In genomic region chr4:147423641-147424298, GRCm38 (mm10) we compare ENCODE assay signal across 17 mouse cellular contexts.
A peak's percentile ranks its signal among the peaks of the same experiment; 100 is the strongest.
DNase-seq lines count a peak whose midpoint lies in the region; ATAC-seq and TF ChIP-seq lines count a peak whose summit lies in the region.
"Had no signal": no experiment of that assay in that cellular context is flagged by ENCODE, and none has a peak within 500 bp of the region (broad histone marks: within the 10 kb centered on the region; RNA-seq: fewer than 3 reads in every experiment).

No protein-coding gene starts in this region.

- H3K4me1 ChIP-seq in forebrain, embryonic 10.5 days: no peaks in the 10 kb centered on the region
- H3K4me1 ChIP-seq in forebrain, embryonic 13.5 days: no peaks in the 10 kb centered on the region
- H3K4me1 ChIP-seq in hindbrain, embryonic 12.5 days: no peaks in the 10 kb centered on the region
- no peaks in the 10 kb centered on the region for H3K4me1 ChIP-seq in hindbrain, postnatal 0 days (ENCODE audit: insufficient read depth, low read length)
- H3K4me1 ChIP-seq in midbrain, embryonic 11.5 days (ENCODE audit: control insufficient read depth, insufficient read depth, low read length): no peaks in the 10 kb centered on the region
- H3K4me1 ChIP-seq in midbrain, embryonic 16.5 days (ENCODE audit: control insufficient read depth, insufficient read depth, low read length): no peaks in the 10 kb centered on the region
- H3K4me1 ChIP-seq in stomach, embryonic 14.5 days (ENCODE audit: control insufficient read depth, insufficient read depth, low read length): no peaks in the 10 kb centered on the region
- H3K4me1 ChIP-seq: embryonic facial prominence, embryonic 13.5 days; hindbrain, embryonic 15.5 days; limb, embryonic 12.5 days had no signal

- H3K4me2 ChIP-seq in forebrain, embryonic 13.5 days: no peak overlapping the region
- H3K4me2 ChIP-seq in hindbrain, embryonic 12.5 days (replicated peaks): no peak overlapping the region
- no peak overlapping the region for H3K4me2 ChIP-seq in hindbrain, postnatal 0 days (ENCODE audit: low read depth, low read length)
- no peak overlapping the region for H3K4me2 ChIP-seq in midbrain, embryonic 11.5 days
- no peak overlapping the region for H3K4me2 ChIP-seq in midbrain, embryonic 16.5 days (ENCODE audit: low read length)
- H3K4me2 ChIP-seq in stomach, embryonic 14.5 days (replicated peaks; ENCODE audit: low read depth, low read length): no peak overlapping the region
- H3K4me2 ChIP-seq: embryonic facial prominence, embryonic 13.5 days; hindbrain, embryonic 15.5 days; limb, embryonic 12.5 days had no signal

- DNase-seq in forebrain, embryonic 10.5 days (ENCODE audit: extremely low spot score, low spot score): peak; percentile 30
- DNase-seq in hindbrain, postnatal 0 days (ENCODE audit: low spot score): no peak
- peak; percentile 72 for DNase-seq in midbrain, embryonic 11.5 days (ENCODE audit: low spot score, missing footprints)
- no peak for DNase-seq in left cerebral cortex, adult 8-10 months (ENCODE audit: low spot score in 2 of 2)
- DNase-seq: cerebellum, adult 11 months; cerebellum, postnatal 36 days; kidney, adult 8-10 months; right cerebral cortex, postnatal 25 days; thymus, postnatal 4 days had no signal

- peaks cover 74% of the 10 kb centered on the region for H3K9me3 ChIP-seq in forebrain, embryonic 10.5 days
- H3K9me3 ChIP-seq in forebrain, embryonic 13.5 days (replicated peaks): peaks cover 54% of the 10 kb centered on the region
- peaks cover 50% of the 10 kb centered on the region for H3K9me3 ChIP-seq in hindbrain, embryonic 12.5 days (replicated peaks)
- peaks cover 58% of the 10 kb centered on the region for H3K9me3 ChIP-seq in hindbrain, postnatal 0 days (ENCODE audit: low read length)
- H3K9me3 ChIP-seq in midbrain, embryonic 11.5 days (ENCODE audit: control insufficient read depth, low read length): peaks cover 37% of the 10 kb centered on the region
- H3K9me3 ChIP-seq in midbrain, embryonic 16.5 days (replicated peaks; ENCODE audit: control insufficient read depth, low read length, poor library complexity, severe bottlenecking): peaks cover 52% of the 10 kb centered on the region
- H3K9me3 ChIP-seq in stomach, embryonic 14.5 days (ENCODE audit: control insufficient read depth, low read depth, low read length): peaks cover 33% of the 10 kb centered on the region

- 68% methylated on average over 4 of the region's 4 CpGs for WGBS in forebrain, embryonic 10.5 days
- 62% methylated on average over 4 of the region's 4 CpGs for WGBS in forebrain, embryonic 13.5 days
- 61% methylated on average over 4 of the region's 4 CpGs for WGBS in hindbrain, embryonic 12.5 days
- 59% methylated on average over 4 of the region's 4 CpGs for WGBS in hindbrain, postnatal 0 days
- 61% methylated on average over 4 of the region's 4 CpGs for WGBS in midbrain, embryonic 11.5 days
- WGBS in midbrain, embryonic 16.5 days: 59% methylated on average over 4 of the region's 4 CpGs
- WGBS in stomach, embryonic 14.5 days: 60% methylated on average over 4 of the region's 4 CpGs

- no peak for TF ChIP-seq CTCF in hindbrain, postnatal 0 days (IDR thresholded peaks at IDR 0.05; ENCODE audit: low read depth)

- H3K9ac ChIP-seq in forebrain, embryonic 13.5 days: no peak overlapping the region
- H3K9ac ChIP-seq in hindbrain, embryonic 12.5 days: no peak overlapping the region
- no peak overlapping the region for H3K9ac ChIP-seq in hindbrain, postnatal 0 days (replicated peaks; ENCODE audit: low read length)
- no peak overlapping the region for H3K9ac ChIP-seq in midbrain, embryonic 11.5 days (ENCODE audit: low read length)
- H3K9ac ChIP-seq in midbrain, embryonic 16.5 days (ENCODE audit: low read depth, low read length): no peak overlapping the region
- no peak overlapping the region for H3K9ac ChIP-seq in stomach, embryonic 14.5 days (replicated peaks; ENCODE audit: low read depth, low read length)
- H3K9ac ChIP-seq: embryonic facial prominence, embryonic 13.5 days; hindbrain, embryonic 15.5 days; limb, embryonic 12.5 days had no signal

- H3K27ac ChIP-seq in forebrain, embryonic 10.5 days: no peak overlapping the region
- no peak overlapping the region for H3K27ac ChIP-seq in forebrain, embryonic 13.5 days
- H3K27ac ChIP-seq in hindbrain, embryonic 12.5 days: no peak overlapping the region
- no peak overlapping the region for H3K27ac ChIP-seq in hindbrain, postnatal 0 days
- no peak overlapping the region for H3K27ac ChIP-seq in midbrain, embryonic 11.5 days (ENCODE audit: low read depth, low read length)
- H3K27ac ChIP-seq in midbrain, embryonic 16.5 days (ENCODE audit: low read length): no peak overlapping the region
- H3K27ac ChIP-seq in stomach, embryonic 14.5 days (ENCODE audit: low read length): no peak overlapping the region
- H3K27ac ChIP-seq: embryonic facial prominence, embryonic 13.5 days; hindbrain, embryonic 15.5 days; limb, embryonic 12.5 days had no signal

- no peaks in the 10 kb centered on the region for H3K36me3 ChIP-seq in forebrain, embryonic 10.5 days (replicated peaks)
- no peaks in the 10 kb centered on the region for H3K36me3 ChIP-seq in forebrain, embryonic 13.5 days (ENCODE audit: poor library complexity, severe bottlenecking)
- no peaks in the 10 kb centered on the region for H3K36me3 ChIP-seq in hindbrain, embryonic 12.5 days
- no peaks in the 10 kb centered on the region for H3K36me3 ChIP-seq in hindbrain, postnatal 0 days (ENCODE audit: insufficient read depth, low read length)
- H3K36me3 ChIP-seq in midbrain, embryonic 11.5 days (ENCODE audit: control insufficient read depth, insufficient read depth, low read length): no peaks in the 10 kb centered on the region
- no peaks in the 10 kb centered on the region for H3K36me3 ChIP-seq in midbrain, embryonic 16.5 days (ENCODE audit: control insufficient read depth, insufficient read depth, low read length)
- H3K36me3 ChIP-seq in stomach, embryonic 14.5 days (ENCODE audit: control insufficient read depth, insufficient read depth, low read length): no peaks in the 10 kb centered on the region
- H3K36me3 ChIP-seq: embryonic facial prominence, embryonic 13.5 days; hindbrain, embryonic 15.5 days; limb, embryonic 12.5 days had no signal

- no peak overlapping the region for H3K4me3 ChIP-seq in forebrain, embryonic 10.5 days
- H3K4me3 ChIP-seq in forebrain, embryonic 13.5 days: no peak overlapping the region
- no peak overlapping the region for H3K4me3 ChIP-seq in hindbrain, embryonic 12.5 days
- H3K4me3 ChIP-seq in hindbrain, postnatal 0 days (ENCODE audit: low read length): no peak overlapping the region
- no peak overlapping the region for H3K4me3 ChIP-seq in midbrain, embryonic 11.5 days (ENCODE audit: low read depth, low read length)
- no peak overlapping the region for H3K4me3 ChIP-seq in midbrain, embryonic 16.5 days (ENCODE audit: low read depth, low read length)
- H3K4me3 ChIP-seq in stomach, embryonic 14.5 days (ENCODE audit: low read depth, low read length): no peak overlapping the region
- H3K4me3 ChIP-seq: embryonic facial prominence, embryonic 13.5 days; hindbrain, embryonic 15.5 days; limb, embryonic 12.5 days had no signal

- ATAC-seq in forebrain, embryonic 13.5 days: no peak
- 0 out of 2 replicates have a peak, but pooled peaks have one; percentile 8 for ATAC-seq in hindbrain, embryonic 12.5 days (ENCODE audit: low FRiP score)
- ATAC-seq in hindbrain, postnatal 0 days: no peak
- ATAC-seq in midbrain, embryonic 11.5 days (ENCODE audit: low FRiP score): peak; percentile 14
- no peak for ATAC-seq in midbrain, embryonic 16.5 days
- peak; percentile 3; the same call in 1 of the 2 replicates for ATAC-seq in stomach, embryonic 14.5 days (ENCODE audit: insufficient number of reproducible peaks, insufficient read depth, low FRiP score, low read depth)

- no peaks in the 10 kb centered on the region for H3K27me3 ChIP-seq in forebrain, embryonic 10.5 days (ENCODE audit: poor library complexity, severe bottlenecking)
- no peaks in the 10 kb centered on the region for H3K27me3 ChIP-seq in forebrain, embryonic 13.5 days
- H3K27me3 ChIP-seq in hindbrain, embryonic 12.5 days: no peaks in the 10 kb centered on the region
- H3K27me3 ChIP-seq in hindbrain, postnatal 0 days (ENCODE audit: insufficient read depth, low read length): no peaks in the 10 kb centered on the region
- no peaks in the 10 kb centered on the region for H3K27me3 ChIP-seq in midbrain, embryonic 11.5 days (ENCODE audit: control insufficient read depth, insufficient read depth, low read length)
- H3K27me3 ChIP-seq in midbrain, embryonic 16.5 days (ENCODE audit: control insufficient read depth, insufficient read depth, low read depth, low read length): no peaks in the 10 kb centered on the region
- H3K27me3 ChIP-seq in stomach, embryonic 14.5 days (ENCODE audit: control insufficient read depth, insufficient read depth, low read length): no peaks in the 10 kb centered on the region
- H3K27me3 ChIP-seq: CH12.LX; embryonic facial prominence, embryonic 13.5 days; hindbrain, embryonic 15.5 days; limb, embryonic 12.5 days had no signal

Comparison
In these comparisons a context has a peak if more than half of its experiments do, and no peak if none do; other contexts are left out.
1. ATAC-seq: peak in hindbrain, embryonic 12.5 days (single experiment), midbrain, embryonic 11.5 days (single experiment) and stomach, embryonic 14.5 days (single experiment); none in forebrain, embryonic 13.5 days (single experiment), hindbrain, postnatal 0 days (single experiment) and midbrain, embryonic 16.5 days (single experiment).
2. DNase-seq: peak in forebrain, embryonic 10.5 days (single experiment) and midbrain, embryonic 11.5 days (single experiment); none in hindbrain, postnatal 0 days (single experiment) and left cerebral cortex, adult 8-10 months (0 of 2).